Mouse (Mus musculus) midbrain, embryonic 16.5 days (tissue): ENCODE results near the gene Gm21958. TPM values are rescaled to one million over a fixed set of nuclear protein-coding genes. Genes with fewer than 3 reads are reported as not detected.
"Not testable (repeated sequence)": the region's sequence is repeated elsewhere in the genome, so short reads cannot be mapped to it uniquely, and the experiment has no call there.

Source experiments
- ATAC-seq: fragments of 200-750 bp; cut with Nextera tagmentation; 2 replicates; pipeline ENCODE4 v1.8.0; 2017; ENCODE audit warnings: moderate TSS enrichment
- H3K27ac ChIP-seq: fragments of 300-500 bp; sonication (generic); 2 replicates; pipeline ENCODE4 v1.5.1; 2014; ENCODE audit warnings: mild to moderate bottlenecking, low read length, mixed read lengths
- H3K27me3 ChIP-seq: fragments of 300-500 bp; sonication (generic); 2 replicates; pipeline ENCODE4 v1.6.1; 2014; ENCODE audit warnings: low read depth, low read length, mixed read lengths; ENCODE audit not compliant: control insufficient read depth, insufficient read depth
- H3K36me3 ChIP-seq: fragments of 300-500 bp; sonication (generic); 2 replicates; pipeline ENCODE4 v1.6.1; 2014; ENCODE audit warnings: mild to moderate bottlenecking, low read length, moderate library complexity, mixed read lengths; ENCODE audit not compliant: control insufficient read depth, insufficient read depth
- H3K4me1 ChIP-seq: fragments of 300-500 bp; sonication (generic); 2 replicates; pipeline ENCODE4 v1.6.1; 2014; ENCODE audit warnings: mild to moderate bottlenecking, low read length, mixed read lengths; ENCODE audit not compliant: control insufficient read depth, insufficient read depth
- H3K4me2 ChIP-seq: fragments of 300-500 bp; sonication (generic); 2 replicates; pipeline ENCODE4 v1.6.1; 2014; ENCODE audit warnings: mild to moderate bottlenecking, low read length, mixed read lengths
- H3K4me3 ChIP-seq: fragments of 300-500 bp; sonication (generic); 2 replicates; pipeline ENCODE4 v1.5.1; 2014; ENCODE audit warnings: low read depth, mild to moderate bottlenecking, low read length, moderate library complexity, mixed read lengths
- H3K9ac ChIP-seq: fragments of 300-500 bp; sonication (generic); 2 replicates; pipeline ENCODE4 v1.6.1; 2014; ENCODE audit warnings: low read depth, low read length, mixed read lengths
- H3K9me3 ChIP-seq: fragments of 300-500 bp; sonication (generic); replicated peaks from 2 replicates; pipeline ENCODE4 v1.6.1; 2014; ENCODE audit warnings: mild to moderate bottlenecking, low read length, mixed read lengths; ENCODE audit not compliant: control insufficient read depth, poor library complexity, severe bottlenecking
- WGBS: fragments of 180-500 bp; shearing (Covaris S2); extraction: QIAGEN DNeasy Blood & Tissue Kit; methylation state at CpG from one replicate; pipeline ENCODE4 v1.1.7; 2014; 5-methylcytosine and 5-hydroxymethylcytosine counted together
- polyA plus RNA-seq: library from polyadenylated mRNA; unstranded; fragments of >200 nt; fragmentation: Nextera tagmentation; extraction: Ambion mirVana; gene quantifications from 2 replicates; pipeline ENCODE4 v1.2.1, GENCODE M21; 2015

Gene Gm21958
- polyA plus RNA-seq, 1 experiment from 2014 or later, result 1.3 TPM

- H3K9me3 ChIP-seq, result no peaks in the 10 kb centered on the region
- H3K9ac ChIP-seq, result no peak overlapping the region
- no peak overlapping the region for H3K27ac ChIP-seq
- ATAC-seq, result no peak
- H3K4me1 ChIP-seq, result no peaks in the 10 kb centered on the region
- peaks cover 25% of the 10 kb centered on the region for H3K36me3 ChIP-seq
- H3K4me3 ChIP-seq, result no peak overlapping the region
- no peaks in the 10 kb centered on the region for H3K27me3 ChIP-seq
- no peak overlapping the region for H3K4me2 ChIP-seq
- whole genome bisulfite sequencing, result 99% methylated on average over 6 of the region's 6 CpGs
Observed at GRCm38 (mm10) chr3:54728100-54728499, 13.9 kb upstream of the Gm21958 start.

- peaks cover 23% of the 10 kb centered on the region for H3K36me3 ChIP-seq
- H3K4me2 ChIP-seq, result no peak overlapping the region
- H3K9ac ChIP-seq, result no peak overlapping the region
- no peak overlapping the region for H3K4me3 ChIP-seq
- ATAC-seq, result no peak
- H3K27ac ChIP-seq, result no peak overlapping the region
- no peaks in the 10 kb centered on the region for H3K4me1 ChIP-seq
- whole genome bisulfite sequencing, result 95% methylated on average over 2 of the region's 2 CpGs
- no peaks in the 10 kb centered on the region for H3K27me3 ChIP-seq
- H3K9me3 ChIP-seq, result no peaks in the 10 kb centered on the region
Observed at GRCm38 (mm10) chr3:54727588-54727987, 13.4 kb upstream of the Gm21958 start.

GRCm38 (mm10) chr3:54725344-54725743, 11.2 kb upstream of the Gm21958 start:
- Histone ChIP-seq H3K36me3 (peaks cover 25% of the 10 kb centered on the region), H3K27ac (no peak overlapping the region), H3K27me3 (no peaks in the 10 kb centered on the region), H3K4me1 (no peaks in the 10 kb centered on the region), H3K9me3 (no peaks in the 10 kb centered on the region), H3K9ac (no peak overlapping the region), H3K4me2 (no peak overlapping the region), H3K4me3 (no peak overlapping the region)
- 82% methylated on average over 2 of the region's 2 CpGs for WGBS
- no peak for ATAC-seq

GRCm38 (mm10) chr3:54723741-54724500, 9.8 kb upstream of the Gm21958 start:
- H3K36me3 ChIP-seq, result peaks cover 14% of the 10 kb centered on the region
- no peak overlapping the region for H3K27ac ChIP-seq
- no peak overlapping the region for H3K9ac ChIP-seq
- no peaks in the 10 kb centered on the region for H3K4me1 ChIP-seq
- ATAC-seq, result no peak
- WGBS, result 88% methylated on average over 10 of the region's 10 CpGs
- H3K9me3 ChIP-seq, result no peaks in the 10 kb centered on the region
- H3K4me2 ChIP-seq, result no peak overlapping the region
- H3K4me3 ChIP-seq, result no peak overlapping the region
- H3K27me3 ChIP-seq, result no peaks in the 10 kb centered on the region

- no peaks in the 10 kb centered on the region for H3K9me3 ChIP-seq
- H3K4me1 ChIP-seq, result no peaks in the 10 kb centered on the region
- no peak overlapping the region for H3K27ac ChIP-seq
- ATAC-seq, result no peak
- H3K27me3 ChIP-seq, result no peaks in the 10 kb centered on the region
- peaks cover 24% of the 10 kb centered on the region for H3K36me3 ChIP-seq
- no peak overlapping the region for H3K4me2 ChIP-seq
- no peak overlapping the region for H3K4me3 ChIP-seq
- 50% methylated on average over 3 of the region's 3 CpGs for WGBS
- no peak overlapping the region for H3K9ac ChIP-seq
Observed at GRCm38 (mm10) chr3:54718947-54719346, 4.8 kb upstream of the Gm21958 start.

GRCm38 (mm10) chr3:54717348-54717747, 3.2 kb upstream of the Gm21958 start:
- 77% methylated on average over 6 of the region's 6 CpGs for WGBS
- H3K9me3 ChIP-seq, result no peaks in the 10 kb centered on the region
- no peak overlapping the region for H3K27ac ChIP-seq
- no peaks in the 10 kb centered on the region for H3K27me3 ChIP-seq
- ATAC-seq, result no peak
- no peak overlapping the region for H3K9ac ChIP-seq
- H3K4me2 ChIP-seq, result no peak overlapping the region
- peaks cover 27% of the 10 kb centered on the region for H3K36me3 ChIP-seq
- H3K4me1 ChIP-seq, result no peaks in the 10 kb centered on the region
- H3K4me3 ChIP-seq, result no peak overlapping the region

GRCm38 (mm10) chr3:54715461-54715860, 1.3 kb upstream of the Gm21958 start:
- Histone ChIP-seq H3K36me3 (peaks cover 32% of the 10 kb centered on the region), H3K9ac (no peak overlapping the region), H3K4me3 (no peak overlapping the region), H3K4me1 (no peaks in the 10 kb centered on the region), H3K9me3 (no peaks in the 10 kb centered on the region), H3K27me3 (no peaks in the 10 kb centered on the region), H3K27ac (no peak overlapping the region), H3K4me2 (no peak overlapping the region)
- ATAC-seq, result no peak
- 96% methylated on average over 6 of the region's 6 CpGs for WGBS

- Histone ChIP-seq H3K4me2 (no peak overlapping the region), H3K4me3 (no peak overlapping the region), H3K4me1 (no peaks in the 10 kb centered on the region), H3K9ac (no peak overlapping the region), H3K36me3 (peaks cover 37% of the 10 kb centered on the region), H3K27ac (no peak overlapping the region), H3K27me3 (no peaks in the 10 kb centered on the region), H3K9me3 (no peaks in the 10 kb centered on the region)
- ATAC-seq, result no peak
- 89% methylated on average over 9 of the region's 9 CpGs for WGBS
Observed at GRCm38 (mm10) chr3:54708972-54709371, 5.2 kb downstream of the Gm21958 start.

- not testable (repeated sequence) for H3K4me3 ChIP-seq, H3K27ac ChIP-seq, H3K4me1 ChIP-seq, H3K27me3 ChIP-seq, ATAC-seq, H3K4me2 ChIP-seq, H3K9me3 ChIP-seq, H3K9ac ChIP-seq
- 99% methylated on average over 8 of the region's 8 CpGs for WGBS
- peaks cover 17% of the 10 kb centered on the region for H3K36me3 ChIP-seq
Observed at GRCm38 (mm10) chr3:54704106-54704505, 10.0 kb downstream of the Gm21958 start.
